Mouse (Mus musculus) thymus, adult 2 months (tissue): Measurements from ENCODE around the gene Tshz3. TPM values are rescaled to one million over a fixed set of nuclear protein-coding genes. Genes with fewer than 3 reads are reported as not detected.

Experiments used
- DNase-seq: peaks from one replicate; pipeline ENCODE4 v3.0.0; 2021
- H3K27ac ChIP-seq: fragments of 200-500 bp; 2 replicates; pipeline ENCODE4 v1.5.1; 2012; ENCODE audit warnings: low read length, control low read depth; ENCODE audit not compliant: control insufficient read depth, insufficient read depth
- H3K27me3 ChIP-seq: fragments of 200-500 bp; 2 replicates; pipeline ENCODE4 v1.6.1; 2012; ENCODE audit warnings: mild to moderate bottlenecking, low read length, moderate library complexity, mixed read lengths; ENCODE audit not compliant: control insufficient read depth, insufficient read depth
- H3K36me3 ChIP-seq: fragments of 200-500 bp; 2 replicates; pipeline ENCODE4 v1.6.1; 2012; ENCODE audit warnings: mild to moderate bottlenecking, low read length, moderate library complexity; ENCODE audit not compliant: control insufficient read depth, insufficient read depth
- H3K4me1 ChIP-seq: fragments of 200-500 bp; replicated peaks from 2 replicates; pipeline ENCODE4 v1.6.1; 2012; ENCODE audit warnings: low read length; ENCODE audit not compliant: control insufficient read depth, insufficient read depth
- H3K4me3 ChIP-seq: fragments of 200-500 bp; 2 replicates; pipeline ENCODE4 v1.5.1; 2012; ENCODE audit warnings: mild to moderate bottlenecking, low read length, control low read depth, moderate library complexity; ENCODE audit not compliant: control insufficient read depth, insufficient read depth
- CTCF ChIP-seq: fragments of 200-500 bp; IDR thresholded peaks from 2 replicates; pipeline ENCODE4 v1.5.1; 2012; ENCODE audit warnings: mild to moderate bottlenecking, control low read depth, low read length, moderate library complexity, borderline replicate concordance; ENCODE audit not compliant: control insufficient read depth, poor library complexity, insufficient read depth; ENCODE audit errors: extremely low read depth
- POLR2A ChIP-seq: fragments of 200-500 bp; IDR thresholded peaks from 2 replicates; pipeline ENCODE4 v1.6.1; 2012; ENCODE audit warnings: mild to moderate bottlenecking, low read length, control low read depth, moderate library complexity; ENCODE audit not compliant: control insufficient read depth, poor library complexity, insufficient read depth; ENCODE audit errors: extremely low read depth
- WGBS: fragments of 180-500 bp; shearing (Covaris S2); methylation state at CpG from one replicate; pipeline ENCODE4 v1.1.7; 2018; 5-methylcytosine and 5-hydroxymethylcytosine counted together
- polyA plus RNA-seq: library from polyadenylated mRNA; depleted of rRNA; stranded (reverse); fragments of >200 nt; gene quantifications from 2 replicates; pipeline ENCODE4 v1.2.3, GENCODE M21; 2012

Gene Tshz3
- polyA plus RNA-seq, 1 experiment: 0.44 TPM

DNA sequence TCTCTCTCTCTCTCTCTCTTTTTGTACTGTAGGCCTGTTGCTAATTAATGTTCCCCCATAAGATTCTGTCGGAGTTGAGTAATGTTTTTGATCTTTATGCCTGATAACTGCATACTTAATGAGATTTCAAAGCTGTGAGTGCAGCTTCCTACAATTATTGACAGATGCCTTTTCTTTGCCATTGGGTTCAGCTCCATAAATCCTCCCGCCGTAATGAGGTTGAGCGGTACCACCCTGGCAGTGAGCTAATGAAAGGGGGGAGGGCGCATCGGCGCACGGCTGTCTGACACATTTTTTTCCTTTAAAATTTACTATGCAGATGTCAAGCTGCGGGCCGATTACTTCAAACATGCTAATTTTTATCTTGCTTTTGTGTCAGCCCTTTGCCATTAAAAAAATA is 9.3 kb downstream of the Tshz3 start:
- TF ChIP-seq CTCF (no peak), POLR2A (no peak)
- H3K4me3 ChIP-seq: no peak overlapping the region
- 9% methylated on average over 10 of the region's 10 CpGs for WGBS
- H3K4me1 ChIP-seq: no peaks in the 10 kb centered on the region
- H3K27ac ChIP-seq: no peak overlapping the region
- H3K27me3 ChIP-seq: no peaks in the 10 kb centered on the region
- DNase-seq: no peak
- H3K36me3 ChIP-seq: no peaks in the 10 kb centered on the region

DNA sequence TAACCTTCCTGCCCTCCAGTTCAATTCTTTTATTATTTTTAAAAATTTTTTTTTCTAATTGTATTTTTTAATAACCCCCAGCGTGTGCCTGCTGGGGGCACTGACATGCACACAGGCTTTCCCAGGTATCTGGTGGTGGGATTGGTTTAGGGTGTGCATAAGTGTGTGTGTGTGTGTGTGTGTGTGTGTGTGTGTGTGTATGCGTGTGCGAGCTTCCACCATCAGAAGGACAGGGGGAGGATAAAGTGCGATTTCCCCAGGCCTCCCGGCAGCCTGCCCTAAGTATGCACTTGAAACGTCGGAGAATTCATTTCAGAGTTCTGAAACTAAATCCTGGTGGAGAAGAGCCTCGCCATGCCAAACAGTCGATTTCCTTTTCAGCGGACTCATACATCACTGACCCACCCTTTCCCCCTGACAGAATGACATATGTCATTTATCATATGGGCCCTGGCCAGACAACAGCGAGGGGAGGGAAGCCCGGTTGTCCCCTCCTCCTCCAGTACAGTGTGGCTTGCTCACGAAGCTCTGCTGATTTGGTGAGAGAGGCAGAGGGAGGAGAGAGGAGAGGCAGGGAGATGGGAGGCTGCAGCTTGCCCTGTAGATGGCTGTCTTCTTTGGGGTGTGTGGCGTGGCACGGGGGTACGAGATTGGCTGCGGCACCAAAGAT is 9.9 kb downstream of the Tshz3 start:
- Histone ChIP-seq H3K27ac (no peak overlapping the region), H3K36me3 (no peaks in the 10 kb centered on the region), H3K4me1 (no peaks in the 10 kb centered on the region), H3K27me3 (no peaks in the 10 kb centered on the region), H3K4me3 (no peak overlapping the region)
- DNase-seq: no peak
- WGBS: 29% methylated on average over 17 of the region's 17 CpGs
- no peak for TF ChIP-seq CTCF
- TF ChIP-seq POLR2A: no peak

DNA sequence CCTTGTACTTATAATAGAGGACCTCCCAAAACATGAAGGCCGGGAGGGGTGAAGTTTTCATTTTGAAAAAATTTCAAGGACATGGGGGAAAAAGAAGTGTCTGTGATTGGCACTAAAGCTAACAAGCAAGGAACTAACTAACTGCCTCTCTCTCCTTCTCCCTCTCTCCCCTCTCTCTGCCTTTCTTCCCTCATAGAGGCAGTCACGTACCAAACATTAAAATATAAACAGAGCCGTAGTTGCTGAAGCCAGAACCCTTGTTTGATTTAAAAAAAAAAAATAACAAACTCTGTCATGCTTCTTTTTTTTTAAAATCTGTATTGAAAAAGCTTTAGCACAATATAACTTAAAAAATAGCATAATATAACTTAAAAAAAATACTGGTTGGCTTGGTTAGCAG is 10.9 kb downstream of the Tshz3 start:
- Histone ChIP-seq H3K27ac (no peak overlapping the region), H3K4me3 (no peak overlapping the region), H3K27me3 (no peaks in the 10 kb centered on the region), H3K4me1 (no peaks in the 10 kb centered on the region), H3K36me3 (no peaks in the 10 kb centered on the region)
- TF ChIP-seq CTCF (no peak), POLR2A (no peak)
- 86% methylated on average over 3 of the region's 3 CpGs for WGBS
- DNase-seq: no peak

DNA sequence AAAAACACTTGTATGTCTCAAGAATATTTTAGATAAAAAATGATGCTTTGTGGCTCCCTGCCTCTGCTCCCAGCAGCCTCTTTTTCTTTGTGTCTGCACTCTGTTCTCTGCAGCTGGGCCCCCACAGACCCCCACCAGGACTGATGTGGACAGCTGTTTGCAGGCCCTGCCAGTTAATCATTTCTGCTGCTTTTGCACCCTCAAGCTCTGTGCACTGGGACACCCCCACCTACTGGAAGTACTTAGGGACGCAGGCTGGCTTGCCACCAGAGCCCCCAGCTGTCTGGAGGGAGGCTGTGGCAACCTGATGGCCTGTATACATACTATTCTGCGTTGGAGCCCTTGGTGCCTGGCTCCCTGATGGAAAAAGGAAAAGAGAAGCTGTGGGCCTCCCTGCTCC is 11.3 kb downstream of the Tshz3 start:
- Histone ChIP-seq H3K4me1 (no peaks in the 10 kb centered on the region), H3K27me3 (no peaks in the 10 kb centered on the region), H3K4me3 (no peak overlapping the region), H3K36me3 (no peaks in the 10 kb centered on the region), H3K27ac (no peak overlapping the region)
- DNase-seq: no peak
- WGBS: 38% methylated on average over 2 of the region's 2 CpGs
- no peak for TF ChIP-seq POLR2A
- TF ChIP-seq CTCF: no peak

DNA sequence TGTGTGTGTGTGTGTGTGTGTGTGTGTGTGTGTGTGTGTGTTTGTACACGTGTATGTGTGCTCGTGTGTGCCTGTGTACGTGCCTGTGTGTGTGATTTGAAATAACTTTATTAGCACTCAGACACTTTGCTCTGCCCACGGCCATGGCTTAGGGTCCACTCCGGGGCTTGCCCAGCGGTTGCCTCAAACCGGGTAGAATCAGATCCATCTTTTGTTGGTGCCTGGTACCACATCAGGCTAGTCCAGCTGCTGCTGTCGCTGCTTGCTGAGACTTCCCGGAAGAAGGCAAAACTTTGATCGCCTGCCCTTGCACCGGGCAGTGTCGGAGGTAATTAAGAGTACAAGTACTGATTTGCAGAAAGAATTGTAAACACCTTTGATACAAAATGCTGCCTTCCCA is 12.1 kb downstream of the Tshz3 start:
- no peak for DNase-seq
- Histone ChIP-seq H3K27me3 (no peaks in the 10 kb centered on the region), H3K4me3 (no peak overlapping the region), H3K27ac (no peak overlapping the region), H3K4me1 (no peaks in the 10 kb centered on the region), H3K36me3 (no peaks in the 10 kb centered on the region)
- no peak for TF ChIP-seq POLR2A
- TF ChIP-seq CTCF: no peak
- 95% methylated on average over 12 of the region's 12 CpGs for WGBS

DNA sequence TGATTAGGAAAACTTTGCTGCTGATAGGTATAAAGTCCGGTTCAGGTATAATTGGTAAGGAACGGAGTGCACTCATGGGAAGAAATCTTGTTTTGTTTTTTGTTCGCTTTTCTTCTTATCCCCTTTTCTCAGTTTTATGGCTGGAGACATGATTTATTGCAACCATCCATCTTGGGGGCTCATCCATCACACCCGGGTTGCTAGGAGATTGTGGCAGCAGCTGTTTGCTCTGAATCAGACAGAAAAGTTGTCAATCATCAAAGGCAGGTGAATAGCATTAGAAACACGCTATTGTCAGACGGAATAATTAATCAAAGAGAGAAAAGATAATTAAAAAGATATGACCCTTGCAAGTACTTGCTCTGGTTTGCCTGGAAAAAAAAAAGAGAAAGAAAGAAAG is 12.5 kb downstream of the Tshz3 start:
- Histone ChIP-seq H3K27me3 (no peaks in the 10 kb centered on the region), H3K4me1 (no peaks in the 10 kb centered on the region), H3K36me3 (no peaks in the 10 kb centered on the region), H3K4me3 (no peak overlapping the region), H3K27ac (no peak overlapping the region)
- no peak for TF ChIP-seq CTCF
- no peak for TF ChIP-seq POLR2A
- DNase-seq: no peak
- WGBS: 90% methylated on average over 6 of the region's 6 CpGs

DNA sequence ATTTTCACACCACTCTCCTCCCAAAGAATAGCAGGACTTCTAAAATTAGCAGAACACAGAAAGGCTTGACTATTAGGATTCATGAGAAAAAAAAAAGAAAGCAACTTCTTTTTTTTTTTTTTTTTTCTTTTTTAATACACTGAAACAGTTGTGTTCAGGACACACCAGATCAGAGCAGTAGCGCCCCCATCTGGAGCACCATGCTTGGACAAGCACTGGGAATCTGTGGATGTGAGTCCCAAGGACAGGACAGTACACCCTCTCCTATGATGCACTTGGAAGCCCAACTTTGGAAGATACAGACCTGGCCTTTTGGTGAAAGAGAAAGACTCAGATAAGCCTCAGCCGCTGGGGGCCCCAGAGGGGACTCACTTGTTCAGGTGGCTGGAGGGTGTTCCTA is 13.8 kb downstream of the Tshz3 start:
- no peak for DNase-seq
- Histone ChIP-seq H3K4me1 (no peaks in the 10 kb centered on the region), H3K27me3 (no peaks in the 10 kb centered on the region), H3K4me3 (no peak overlapping the region), H3K27ac (no peak overlapping the region), H3K36me3 (no peaks in the 10 kb centered on the region)
- TF ChIP-seq POLR2A: no peak
- no peak for TF ChIP-seq CTCF
- 79% methylated on average over 2 of the region's 2 CpGs for WGBS
